Mouse (Mus musculus) olfactory bulb, adult 2 months (tissue): ENCODE data around the gene Ptafr.

Experiments used
- CTCF ChIP-seq: fragments of 200-500 bp; IDR thresholded peaks from 2 replicates; pipeline ENCODE4 v1.5.1; 2012; ENCODE audit warnings: low read depth, mild to moderate bottlenecking, low read length, moderate library complexity; ENCODE audit not compliant: insufficient read depth
- POLR2A ChIP-seq: fragments of 200-500 bp; IDR thresholded peaks from 2 replicates; pipeline ENCODE4 v1.6.1; 2012; ENCODE audit warnings: mild to moderate bottlenecking, low read depth, low read length, moderate library complexity; ENCODE audit not compliant: insufficient read depth

GRCm38 (mm10) chr4:132524321-132524741 is 39.5 kb upstream of the Ptafr start:
- TF ChIP-seq CTCF (no peak), POLR2A (no peak)
